Mouse (Mus musculus): ENCODE measurements at regions not wholly inside any gene's neighbourhood (a gene's known extent, or its start where the extent isn't known, plus 50 kb on each side); places are given as distances from the start of the nearest gene placed in this dataset.

- H3K4me3 ChIP-seq (replicated peaks; ENCODE audit: low read length) = no peak overlapping the region
- H3K4me2 ChIP-seq (replicated peaks; ENCODE audit: low read depth, low read length, severe bottlenecking) = no peak overlapping the region
- 9% methylated on average over 5 of the region's 5 CpGs for WGBS
- DNase-seq (ENCODE audit: low spot score) (peak; percentile 76), ATAC-seq (ENCODE audit: low FRiP score, low read depth) (peak; percentile 85)
- H3K27me3 ChIP-seq (ENCODE audit: control insufficient read depth, insufficient read depth, low read length) = no peaks in the 10 kb centered on the region
- H3K9ac ChIP-seq (ENCODE audit: low read depth, low read length, severe bottlenecking) = no peak overlapping the region
- peaks cover 8% of the 10 kb centered on the region for H3K4me1 ChIP-seq (ENCODE audit: control insufficient read depth, insufficient read depth, low read length)
- no peaks in the 10 kb centered on the region for H3K9me3 ChIP-seq (ENCODE audit: control insufficient read depth, low read length)
- H3K27ac ChIP-seq (replicated peaks; ENCODE audit: low read depth, low read length) = 0 out of 2 replicates have a peak overlapping the region, but pooled peaks have one; percentile 7
- H3K36me3 ChIP-seq (ENCODE audit: control insufficient read depth, insufficient read depth, low read length) = no peaks in the 10 kb centered on the region
- TF ChIP-seq POLR2A (IDR thresholded peaks at IDR 0.05; ENCODE audit: borderline replicate concordance, extremely low read depth, insufficient read depth, insufficient read length) = no peak
Measured at GRCm38 (mm10) chr16:58349354-58349753, 58.9 kb upstream of the Dcbld2 start.

- no peaks in the 10 kb centered on the region for H3K36me3 ChIP-seq (ENCODE audit: control insufficient read depth, insufficient read depth, low read length)
- TF ChIP-seq POLR2A (IDR thresholded peaks at IDR 0.05; ENCODE audit: borderline replicate concordance, extremely low read depth, insufficient read depth, insufficient read length) = no peak
- no peak overlapping the region for H3K4me3 ChIP-seq (replicated peaks; ENCODE audit: low read length)
- H3K4me2 ChIP-seq (replicated peaks; ENCODE audit: low read depth, low read length, severe bottlenecking) = no peak overlapping the region
- ATAC-seq (ENCODE audit: low FRiP score, low read depth) (no peak), DNase-seq (ENCODE audit: low spot score) (no peak)
- H3K27ac ChIP-seq (replicated peaks; ENCODE audit: low read depth, low read length) = 0 out of 2 replicates have a peak overlapping the region, but pooled peaks have one; percentile 7
- 30% methylated on average over 2 of the region's 2 CpGs for WGBS
- peaks cover 8% of the 10 kb centered on the region for H3K4me1 ChIP-seq (ENCODE audit: control insufficient read depth, insufficient read depth, low read length)
- no peaks in the 10 kb centered on the region for H3K27me3 ChIP-seq (ENCODE audit: control insufficient read depth, insufficient read depth, low read length)
- H3K9ac ChIP-seq (ENCODE audit: low read depth, low read length, severe bottlenecking) = no peak overlapping the region
- no peaks in the 10 kb centered on the region for H3K9me3 ChIP-seq (ENCODE audit: control insufficient read depth, low read length)
Measured at GRCm38 (mm10) chr16:58349802-58350201, 58.4 kb upstream of the Dcbld2 start.

GRCm38 (mm10) chr16:58352156-58352555 is 56.1 kb upstream of the Dcbld2 start:
- H3K4me3 ChIP-seq (replicated peaks; ENCODE audit: low read length) = no peak overlapping the region
- H3K36me3 ChIP-seq (ENCODE audit: control insufficient read depth, insufficient read depth, low read length) = no peaks in the 10 kb centered on the region
- DNase-seq (ENCODE audit: low spot score) = no peak
- H3K4me2 ChIP-seq (replicated peaks; ENCODE audit: low read depth, low read length, severe bottlenecking) = no peak overlapping the region
- no peak overlapping the region for H3K27ac ChIP-seq (replicated peaks; ENCODE audit: low read depth, low read length)
- no peak for TF ChIP-seq POLR2A (IDR thresholded peaks at IDR 0.05; ENCODE audit: borderline replicate concordance, extremely low read depth, insufficient read depth, insufficient read length)
- no peaks in the 10 kb centered on the region for H3K9me3 ChIP-seq (ENCODE audit: control insufficient read depth, low read length)
- H3K27me3 ChIP-seq (ENCODE audit: control insufficient read depth, insufficient read depth, low read length) = no peaks in the 10 kb centered on the region
- 77% methylated on average over 3 of the region's 3 CpGs for WGBS
- ATAC-seq (ENCODE audit: low FRiP score, low read depth) = no peak
- peaks cover 8% of the 10 kb centered on the region for H3K4me1 ChIP-seq (ENCODE audit: control insufficient read depth, insufficient read depth, low read length)
- H3K9ac ChIP-seq (ENCODE audit: low read depth, low read length, severe bottlenecking) = no peak overlapping the region

- no peak overlapping the region for H3K9ac ChIP-seq (ENCODE audit: low read depth, low read length, severe bottlenecking)
- H3K4me2 ChIP-seq (replicated peaks; ENCODE audit: low read depth, low read length, severe bottlenecking) = no peak overlapping the region
- H3K36me3 ChIP-seq (ENCODE audit: control insufficient read depth, insufficient read depth, low read length) = no peaks in the 10 kb centered on the region
- no peaks in the 10 kb centered on the region for H3K27me3 ChIP-seq (ENCODE audit: control insufficient read depth, insufficient read depth, low read length)
- no peak overlapping the region for H3K4me3 ChIP-seq (replicated peaks; ENCODE audit: low read length)
- WGBS = 60% methylated on average over 6 of the region's 6 CpGs
- DNase-seq (ENCODE audit: low spot score) (peak; percentile 49), ATAC-seq (ENCODE audit: low FRiP score, low read depth) (no peak)
- peaks cover 3% of the 10 kb centered on the region for H3K4me1 ChIP-seq (ENCODE audit: control insufficient read depth, insufficient read depth, low read length)
- H3K27ac ChIP-seq (replicated peaks; ENCODE audit: low read depth, low read length) = no peak overlapping the region
- TF ChIP-seq POLR2A (IDR thresholded peaks at IDR 0.05; ENCODE audit: borderline replicate concordance, extremely low read depth, insufficient read depth, insufficient read length) = no peak
- H3K9me3 ChIP-seq (ENCODE audit: control insufficient read depth, low read length) = no peaks in the 10 kb centered on the region
Measured at GRCm38 (mm10) chr16:58354551-58354950, 53.7 kb upstream of the Dcbld2 start.

All from limb, embryonic 14.5 days (tissue).